Mouse (Mus musculus): ENCODE results near the gene Ceacam9. TPM values are rescaled to one million over a fixed set of nuclear protein-coding genes. Genes with fewer than 3 reads are reported as not detected.
"Not testable (repeated sequence)": the region's sequence is repeated elsewhere in the genome, so short reads cannot be mapped to it uniquely, and the experiment has no call there.

The Ceacam9 gene
- polyA plus RNA-seq, 1 experiment from 2014 or later = not detected

DNA sequence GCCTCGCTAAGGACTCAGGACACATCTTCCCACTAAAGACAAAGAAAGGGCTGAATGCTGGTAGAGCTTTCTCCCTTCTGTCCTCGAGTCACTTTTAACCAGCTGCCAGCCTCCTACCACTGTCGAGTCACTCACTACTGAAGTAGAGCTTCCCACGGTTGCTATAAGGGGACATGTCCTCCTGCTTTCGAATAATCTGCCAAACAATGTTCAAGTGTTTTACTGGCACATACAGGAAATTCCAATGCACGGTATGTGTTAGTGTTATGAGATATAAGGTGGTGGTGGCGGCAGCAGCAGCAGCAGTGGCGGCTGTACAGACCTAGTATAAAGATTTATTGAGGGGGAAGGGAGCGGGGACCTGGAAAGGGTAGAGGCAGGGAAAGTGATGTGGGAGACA lies 15.3 kb upstream of the Ceacam9 start:
- Histone ChIP-seq H3K4me2 (ENCODE audit: low read length) (no peak overlapping the region), H3K27me3 (ENCODE audit: control insufficient read depth, insufficient read depth, low read length) (no peaks in the 10 kb centered on the region), H3K36me3 (ENCODE audit: control insufficient read depth, insufficient read depth, low read length) (no peaks in the 10 kb centered on the region), H3K4me1 (ENCODE audit: control insufficient read depth, insufficient read depth, low read length) (no peaks in the 10 kb centered on the region), H3K27ac (replicated peaks; ENCODE audit: low read depth, low read length) (no peak overlapping the region), H3K9ac (replicated peaks; ENCODE audit: low read length) (no peak overlapping the region), H3K4me3 (replicated peaks; ENCODE audit: low read depth, low read length) (no peak overlapping the region), H3K9me3 (ENCODE audit: control insufficient read depth, low read length) (no peaks in the 10 kb centered on the region)
- DNase-seq (no peak), ATAC-seq (ENCODE audit: low FRiP score, low TSS enrichment) (no peak)
- 72% methylated on average over 9 of the region's 9 CpGs for WGBS

DNA sequence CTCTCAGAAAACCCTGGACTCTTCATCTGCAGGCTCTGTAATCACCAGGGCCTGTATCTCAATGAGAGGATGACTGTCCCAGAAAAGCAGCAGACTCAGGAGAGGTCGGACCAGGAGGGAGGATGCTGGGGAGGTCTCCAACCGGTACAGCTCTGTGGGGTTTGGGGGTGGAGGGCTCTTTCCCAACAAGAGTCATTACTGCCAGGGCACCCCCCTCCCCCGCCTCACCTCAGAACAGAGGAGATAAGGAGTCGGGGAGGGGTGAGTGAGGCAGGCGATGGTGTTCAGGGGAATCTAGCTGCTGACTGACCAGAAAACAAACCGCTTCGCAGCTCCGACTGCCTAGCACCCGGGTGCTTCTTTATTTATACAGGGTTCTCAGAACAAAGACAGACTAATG lies 13.5 kb upstream of the Ceacam9 start:
- no peak overlapping the region for H3K9ac ChIP-seq (replicated peaks; ENCODE audit: low read length)
- WGBS = 22% methylated on average over 9 of the region's 9 CpGs
- DNase-seq (no peak), ATAC-seq (ENCODE audit: low FRiP score, low TSS enrichment) (no peak)
- no peaks in the 10 kb centered on the region for H3K9me3 ChIP-seq (ENCODE audit: control insufficient read depth, low read length)
- H3K4me2 ChIP-seq (ENCODE audit: low read length) = no peak overlapping the region
- no peak overlapping the region for H3K4me3 ChIP-seq (replicated peaks; ENCODE audit: low read depth, low read length)
- no peak overlapping the region for H3K27ac ChIP-seq (replicated peaks; ENCODE audit: low read depth, low read length)
- no peaks in the 10 kb centered on the region for H3K27me3 ChIP-seq (ENCODE audit: control insufficient read depth, insufficient read depth, low read length)
- no peaks in the 10 kb centered on the region for H3K4me1 ChIP-seq (ENCODE audit: control insufficient read depth, insufficient read depth, low read length)
- no peaks in the 10 kb centered on the region for H3K36me3 ChIP-seq (ENCODE audit: control insufficient read depth, insufficient read depth, low read length)

GRCm38 (mm10) chr7:16710604-16711003 lies 11.1 kb upstream of the Ceacam9 start:
- no peak for ATAC-seq (ENCODE audit: low FRiP score, low TSS enrichment)
- 84% methylated on average over 5 of the region's 5 CpGs for whole genome bisulfite sequencing

GRCm38 (mm10) chr7:16712633-16713415 lies 8.9 kb upstream of the Ceacam9 start:
- Histone ChIP-seq H3K9ac (replicated peaks; ENCODE audit: low read length) (no peak overlapping the region), H3K36me3 (ENCODE audit: control insufficient read depth, insufficient read depth, low read length) (no peaks in the 10 kb centered on the region), H3K4me2 (ENCODE audit: low read length) (no peak overlapping the region), H3K27ac (replicated peaks; ENCODE audit: low read depth, low read length) (no peak overlapping the region), H3K27me3 (ENCODE audit: control insufficient read depth, insufficient read depth, low read length) (no peaks in the 10 kb centered on the region), H3K4me1 (ENCODE audit: control insufficient read depth, insufficient read depth, low read length) (no peaks in the 10 kb centered on the region), H3K9me3 (ENCODE audit: control insufficient read depth, low read length) (no peaks in the 10 kb centered on the region), H3K4me3 (replicated peaks; ENCODE audit: low read depth, low read length) (no peak overlapping the region)
- ATAC-seq (ENCODE audit: low FRiP score, low TSS enrichment) = no peak
- DNase-seq = no peak
- WGBS = 73% methylated on average over 13 of the region's 13 CpGs

More at GRCm38 (mm10) chr7:16710604-16711003, 11.1 kb upstream of the Ceacam9 start:
- Histone ChIP-seq H3K4me2 (ENCODE audit: low read length) (no peak overlapping the region), H3K4me1 (ENCODE audit: control insufficient read depth, insufficient read depth, low read length) (no peaks in the 10 kb centered on the region), H3K27me3 (ENCODE audit: control insufficient read depth, insufficient read depth, low read length) (no peaks in the 10 kb centered on the region), H3K36me3 (ENCODE audit: control insufficient read depth, insufficient read depth, low read length) (no peaks in the 10 kb centered on the region), H3K27ac (replicated peaks; ENCODE audit: low read depth, low read length) (no peak overlapping the region), H3K9me3 (ENCODE audit: control insufficient read depth, low read length) (no peaks in the 10 kb centered on the region), H3K9ac (replicated peaks; ENCODE audit: low read length) (no peak overlapping the region), H3K4me3 (replicated peaks; ENCODE audit: low read depth, low read length) (no peak overlapping the region)
- DNase-seq = no peak

GRCm38 (mm10) chr7:16716456-16717152 lies 5.1 kb upstream of the Ceacam9 start:
- not testable (repeated sequence) for H3K9me3 ChIP-seq (ENCODE audit: control insufficient read depth, low read length); H3K4me2 ChIP-seq (ENCODE audit: low read length); H3K4me3 ChIP-seq (replicated peaks; ENCODE audit: low read depth, low read length); H3K9ac ChIP-seq (replicated peaks; ENCODE audit: low read length); H3K27ac ChIP-seq (replicated peaks; ENCODE audit: low read depth, low read length); ATAC-seq (ENCODE audit: low FRiP score, low TSS enrichment); H3K36me3 ChIP-seq (ENCODE audit: control insufficient read depth, insufficient read depth, low read length); H3K27me3 ChIP-seq (ENCODE audit: control insufficient read depth, insufficient read depth, low read length); H3K4me1 ChIP-seq (ENCODE audit: control insufficient read depth, insufficient read depth, low read length); DNase-seq
- 31% methylated on average over 7 of the region's 8 CpGs for WGBS

GRCm38 (mm10) chr7:16722490-16722889 lies 761 bp downstream of the Ceacam9 start:
- H3K36me3 ChIP-seq (ENCODE audit: control insufficient read depth, insufficient read depth, low read length); H3K27ac ChIP-seq (replicated peaks; ENCODE audit: low read depth, low read length); H3K9me3 ChIP-seq (ENCODE audit: control insufficient read depth, low read length); ATAC-seq (ENCODE audit: low FRiP score, low TSS enrichment); H3K27me3 ChIP-seq (ENCODE audit: control insufficient read depth, insufficient read depth, low read length); H3K4me3 ChIP-seq (replicated peaks; ENCODE audit: low read depth, low read length); H3K4me1 ChIP-seq (ENCODE audit: control insufficient read depth, insufficient read depth, low read length); DNase-seq; H3K4me2 ChIP-seq (ENCODE audit: low read length); H3K9ac ChIP-seq (replicated peaks; ENCODE audit: low read length): not testable (repeated sequence)
- WGBS = 66% methylated on average over 3 of the region's 3 CpGs

DNA sequence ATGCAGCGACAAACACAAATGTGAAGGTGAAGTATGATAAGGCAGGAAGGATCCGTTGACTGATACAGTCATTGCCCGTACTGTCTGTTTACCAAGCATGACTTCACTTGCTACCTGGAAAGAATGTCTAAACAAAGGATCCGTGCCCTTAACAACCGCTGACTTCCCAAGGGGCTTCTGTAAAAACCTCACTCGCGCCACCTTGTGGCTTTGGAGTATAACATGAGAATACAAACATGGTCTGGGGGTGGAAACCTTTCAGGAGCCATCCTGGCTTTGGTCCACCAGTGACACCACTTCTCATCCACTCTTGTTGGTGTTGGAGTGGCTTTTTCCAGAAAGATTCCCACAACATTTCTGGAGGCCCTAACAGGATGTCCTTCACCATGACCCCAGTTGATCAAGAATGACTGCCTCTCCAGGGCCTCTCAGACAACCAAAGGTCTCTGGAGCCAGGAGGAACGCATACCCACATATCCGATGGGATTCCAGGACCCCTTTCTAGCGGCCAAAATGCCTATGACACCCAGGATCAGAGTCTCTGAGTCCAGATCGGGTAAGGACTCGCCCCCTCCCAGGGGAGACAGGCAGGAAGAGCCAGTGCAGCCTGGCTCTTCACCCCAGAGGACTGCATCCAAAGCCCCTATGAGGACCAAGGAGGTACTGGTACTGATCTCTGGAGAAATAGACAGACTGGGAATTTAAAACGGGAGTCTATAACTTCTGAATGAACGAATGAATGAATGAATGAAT lies 7.0 kb downstream of the Ceacam9 start:
- H3K4me3 ChIP-seq (replicated peaks; ENCODE audit: low read depth, low read length) = no peak overlapping the region
- 29% methylated on average over 14 of the region's 14 CpGs for WGBS
- 0 out of 2 replicates have a peak, but pooled peaks have one; percentile 20 for ATAC-seq (ENCODE audit: low FRiP score, low TSS enrichment)
- 0 out of 2 replicates have a peak overlapping the region, but pooled peaks have one; percentile 12 for H3K9ac ChIP-seq (replicated peaks; ENCODE audit: low read length)
- H3K27ac ChIP-seq (replicated peaks; ENCODE audit: low read depth, low read length) = no peak overlapping the region
- H3K4me1 ChIP-seq (ENCODE audit: control insufficient read depth, insufficient read depth, low read length) = no peaks in the 10 kb centered on the region; the same call in 1 of the 2 replicates
- H3K4me2 ChIP-seq (ENCODE audit: low read length) = peak overlapping the region; percentile 15
- H3K27me3 ChIP-seq (ENCODE audit: control insufficient read depth, insufficient read depth, low read length) = no peaks in the 10 kb centered on the region
- no peaks in the 10 kb centered on the region for H3K9me3 ChIP-seq (ENCODE audit: control insufficient read depth, low read length)
- H3K36me3 ChIP-seq (ENCODE audit: control insufficient read depth, insufficient read depth, low read length) = no peaks in the 10 kb centered on the region
- peak; percentile 94 for DNase-seq

GRCm38 (mm10) chr7:16729563-16729962 lies 7.8 kb downstream of the Ceacam9 start:
- not testable (repeated sequence) for H3K9ac ChIP-seq (replicated peaks; ENCODE audit: low read length)

More at GRCm38 (mm10) chr7:16729563-16729962, 7.8 kb downstream of the Ceacam9 start:
- 10% methylated on average over 7 of the region's 7 CpGs for WGBS
- H3K36me3 ChIP-seq (ENCODE audit: control insufficient read depth, insufficient read depth, low read length); H3K4me3 ChIP-seq (replicated peaks; ENCODE audit: low read depth, low read length); H3K27ac ChIP-seq (replicated peaks; ENCODE audit: low read depth, low read length); H3K9me3 ChIP-seq (ENCODE audit: control insufficient read depth, low read length); ATAC-seq (ENCODE audit: low FRiP score, low TSS enrichment); H3K27me3 ChIP-seq (ENCODE audit: control insufficient read depth, insufficient read depth, low read length); H3K4me1 ChIP-seq (ENCODE audit: control insufficient read depth, insufficient read depth, low read length): not testable (repeated sequence)
- DNase-seq = peak; percentile 28
- peak overlapping the region; percentile 6; the same call in 1 of the 2 replicates for H3K4me2 ChIP-seq (ENCODE audit: low read length)

Measured in midbrain, embryonic 14.5 days (tissue).